Comparison of ENCODE assay signal across 8 mouse cellular contexts in the genomic region with DNA sequence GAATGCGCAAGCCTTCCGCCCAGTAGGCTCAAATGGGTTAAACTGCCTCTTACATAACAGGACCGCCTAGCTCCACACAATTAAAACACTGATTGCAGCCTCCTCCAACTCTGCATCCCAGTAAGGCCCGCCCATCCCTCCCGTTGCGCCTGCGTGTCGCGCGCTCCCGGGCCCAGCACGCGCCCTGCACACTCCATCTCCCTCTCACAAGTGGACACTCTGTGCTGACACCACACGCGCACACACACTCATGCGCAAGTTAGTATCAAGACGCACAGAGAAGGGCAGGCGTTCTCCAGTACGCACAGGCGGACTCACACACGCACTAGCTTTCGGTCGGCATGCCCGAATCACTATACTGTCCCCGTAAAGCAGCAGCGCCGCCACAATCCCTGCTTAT. TPM values are rescaled to one million over a fixed set of nuclear protein-coding genes. Genes with fewer than 3 reads are reported as not detected.
A peak's percentile ranks its signal among the peaks of the same experiment; 100 is the strongest.
DNase-seq lines count a peak whose midpoint lies in the region; ATAC-seq and TF ChIP-seq lines count a peak whose summit lies in the region.

No protein-coding gene starts in this region.

- H3K4me1 ChIP-seq in intestine, postnatal 0 days (replicated peaks; ENCODE audit: control insufficient read depth, insufficient read depth, low read length), result no peaks in the 10 kb centered on the region
- peaks cover 30% of the 10 kb centered on the region for H3K4me1 ChIP-seq in midbrain, embryonic 10.5 days
- no peaks in the 10 kb centered on the region for H3K4me1 ChIP-seq in small intestine, adult 2 months (ENCODE audit: control insufficient read depth, insufficient read depth, insufficient read length, low read length)

- peak overlapping the region; percentile 35 for H3K4me3 ChIP-seq in intestine, postnatal 0 days (ENCODE audit: low read depth, low read length)
- H3K4me3 ChIP-seq in midbrain, embryonic 10.5 days, result peak overlapping the region; percentile 73
- H3K4me3 ChIP-seq in small intestine, adult 2 months (ENCODE audit: low read depth, low read length), result peak overlapping the region; percentile 64

- H3K27me3 ChIP-seq in intestine, postnatal 0 days (replicated peaks; ENCODE audit: control insufficient read depth, insufficient read depth, low read length), result peaks cover 34% of the 10 kb centered on the region
- H3K27me3 ChIP-seq in midbrain, embryonic 10.5 days (ENCODE audit: low read depth, poor library complexity, severe bottlenecking), result peaks cover 44% of the 10 kb centered on the region
- peaks cover 3% of the 10 kb centered on the region; the same call in 1 of the 2 replicates for H3K27me3 ChIP-seq in small intestine, adult 2 months (ENCODE audit: control insufficient read depth, insufficient read depth, low read length)

- no peak overlapping the region for H3K9ac ChIP-seq in intestine, postnatal 0 days (ENCODE audit: low read depth, low read length)

- no peaks in the 10 kb centered on the region for H3K9me3 ChIP-seq in intestine, postnatal 0 days (ENCODE audit: control insufficient read depth)
- no peaks in the 10 kb centered on the region for H3K9me3 ChIP-seq in midbrain, embryonic 10.5 days (replicated peaks)

- peak; percentile 35 for DNase-seq in adrenal gland, adult 8-10 months
- DNase-seq in embryo, embryonic 11.5 days (ENCODE audit: low read depth, low spot score), result peak; percentile 64
- DNase-seq in gastrocnemius, postnatal 4 days (ENCODE audit: low spot score in 2 of 2), result peak; percentile 39 to 57
- DNase-seq in left cerebral cortex, postnatal 25 days (ENCODE audit: low spot score in 2 of 2), result peak; percentile 91 to 97
- peak; percentile 83 for DNase-seq in midbrain, embryonic 10.5 days (ENCODE audit: low spot score)
- no peak for DNase-seq in spleen, postnatal 14 days (ENCODE audit: low spot score in 2 of 2)

- ATAC-seq in intestine, postnatal 0 days, result peak; percentile 53; the same call in 1 of the 2 replicates

- peak overlapping the region; percentile 68 for H3K4me2 ChIP-seq in intestine, postnatal 0 days (replicated peaks; ENCODE audit: low read depth)

- TF ChIP-seq POLR2A in small intestine, adult 2 months (IDR thresholded peaks at IDR 0.05; ENCODE audit: low read depth, low read length), result no peak

- H3K27ac ChIP-seq in intestine, postnatal 0 days (ENCODE audit: low read depth, low read length), result no peak overlapping the region
- H3K27ac ChIP-seq in midbrain, embryonic 10.5 days (replicated peaks), result peak overlapping the region; percentile 91
- H3K27ac ChIP-seq in small intestine, adult 2 months (ENCODE audit: insufficient read depth, low read depth, low read length), result peak overlapping the region; percentile 69

- intact Hi-C loops in left cerebral cortex, postnatal 25 days (cut with DNase I), result loop anchor here (1.0 to 10.0 kb wide), 10 partner anchors 82 to 1909 kb away; a partner anchor contains a TSS

- no peaks in the 10 kb centered on the region for H3K36me3 ChIP-seq in intestine, postnatal 0 days (ENCODE audit: control insufficient read depth, insufficient read depth)
- H3K36me3 ChIP-seq in midbrain, embryonic 10.5 days, result no peaks in the 10 kb centered on the region
- no peaks in the 10 kb centered on the region for H3K36me3 ChIP-seq in small intestine, adult 2 months (ENCODE audit: control insufficient read depth, insufficient read depth, low read length)

- WGBS in intestine, postnatal 0 days, result under 1% methylated on average over 27 of the region's 27 CpGs
- WGBS in midbrain, embryonic 10.5 days, result under 1% methylated on average over 27 of the region's 27 CpGs
- WGBS in small intestine, adult 2 months, result 2% methylated on average over 27 of the region's 27 CpGs

- no peak for TF ChIP-seq CTCF in intestine, postnatal 0 days (IDR thresholded peaks at IDR 0.05; ENCODE audit: low read depth)
- no peak for TF ChIP-seq CTCF in small intestine, adult 2 months (IDR thresholded peaks at IDR 0.05; ENCODE audit: extremely low read depth, insufficient read length, insufficient replicate concordance, low read depth, low read length)

RNA-seq across cellular contexts. Expression of a gene that starts 0.8 kb away (rescaled TPM):
- total RNA-seq in adrenal gland, adult 8-10 months (2022), result 10 to 100 TPM in 1 of 4 experiments, 1 to 10 TPM in 3; 5.5 to 12.2 (median 7.3) TPM
- 1 to 10 TPM; 1.7 to 1.9 TPM for total RNA-seq in gastrocnemius, postnatal 4 days (2021)
- 1.2 and 2.0 TPM in 2 replicates for polyA plus RNA-seq in intestine, postnatal 0 days (2015; fragmentation: Nextera tagmentation; extraction: Ambion mirVana)
- total RNA-seq in left cerebral cortex, postnatal 25 days (2021), result 100 to 1,000 TPM; 235 to 242 TPM
- 2.0 and 3.6 TPM in 2 replicates for polyA plus RNA-seq in midbrain, embryonic 10.5 days (2016; fragmentation: Nextera tagmentation; extraction: Ambion mirVana)
- 0.24 and 0.35 TPM in 2 replicates for polyA plus RNA-seq in small intestine, adult 2 months (2012; rRNA removed)

Comparison
In these comparisons a context has a peak if more than half of its experiments do, and no peak if none do; other contexts are left out.
1. DNase-seq: peak in adrenal gland, adult 8-10 months (single experiment), embryo, embryonic 11.5 days (single experiment), gastrocnemius, postnatal 4 days (2 of 2), left cerebral cortex, postnatal 25 days (2 of 2) and midbrain, embryonic 10.5 days (single experiment); none in spleen, postnatal 14 days (0 of 2).
2. RNA of a gene that starts 0.8 kb away (total RNA-seq): 235 to 242 TPM in left cerebral cortex, postnatal 25 days; 5.5 to 12.2 TPM in adrenal gland, adult 8-10 months and 1.7 to 1.9 TPM in gastrocnemius, postnatal 4 days; every median in the first group is over 10 times any median in the second.
3. Peak in every context shown above with its lines, with median percentiles within 50 percentile points of each other: H3K4me3 ChIP-seq.